Mouse (Mus musculus): Measurements from ENCODE around the gene Ccdc50.

Ccdc50 gene

DNA sequence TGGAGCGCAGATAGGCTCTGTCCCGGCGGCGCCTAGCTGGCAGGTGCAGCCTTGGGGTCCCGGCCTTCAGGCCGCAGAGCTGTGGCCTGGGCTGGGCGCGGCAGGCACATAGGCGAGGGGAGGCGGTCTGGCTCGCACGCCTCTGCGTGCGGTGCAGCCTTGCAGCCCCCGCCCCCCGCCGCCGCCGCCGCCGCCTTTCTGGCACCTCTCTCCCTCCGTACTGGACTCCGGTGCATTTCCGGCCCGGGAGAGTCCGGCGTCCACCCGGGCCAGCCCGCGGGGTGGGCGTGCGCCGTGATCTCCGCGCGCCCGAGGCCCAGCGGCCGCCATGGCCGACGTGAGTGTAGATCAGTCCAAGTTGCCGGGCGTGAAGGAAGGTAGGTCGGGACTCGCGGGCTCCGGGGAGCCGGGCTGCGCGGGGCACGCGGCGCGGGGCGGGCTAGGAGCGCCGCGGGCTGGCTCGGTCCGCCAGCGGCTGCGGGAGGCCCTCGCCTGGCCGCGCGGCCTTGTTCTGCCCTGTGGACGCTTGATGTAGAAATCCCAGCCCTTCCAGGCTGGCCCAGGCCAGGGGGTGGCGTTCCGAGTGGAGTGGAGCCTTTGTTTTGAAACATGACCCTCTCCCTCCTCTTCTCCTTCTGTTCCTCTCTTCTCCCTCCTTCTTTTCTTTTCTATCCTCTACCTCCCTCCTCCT lies at the start of gene Ccdc50:
Gene Ccdc50, plus strand, starts transcription at position 109 of the 691 bp plus-strand sequence.
- DNase-seq (ENCODE audit: low read depth in 1 of 2, low spot score in 2 of 2): peak in 1 of 2 experiments; percentile 39

DNA sequence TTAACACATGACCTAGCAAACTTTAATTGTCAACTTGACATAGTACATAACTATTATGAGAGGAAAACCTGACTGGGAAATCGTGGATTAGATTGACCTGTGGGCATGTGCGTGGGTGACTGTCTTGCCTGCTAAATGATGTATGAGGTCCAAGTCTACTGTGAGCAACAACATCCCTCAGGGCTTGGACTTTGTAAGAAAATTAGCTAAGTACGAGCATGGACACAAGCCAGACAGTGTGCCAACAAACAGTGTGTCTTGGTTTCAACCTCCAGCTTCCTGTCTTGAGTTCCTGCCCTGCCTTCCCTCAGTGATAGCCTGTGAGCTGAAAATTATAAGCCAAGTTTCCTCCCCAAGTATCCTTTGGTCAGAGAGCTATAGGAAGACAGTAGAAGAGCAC lies 41.1 kb upstream of the Ccdc50 start:
- DNase-seq (ENCODE audit: low read depth in 1 of 2, low spot score in 2 of 2): no peak

DNA sequence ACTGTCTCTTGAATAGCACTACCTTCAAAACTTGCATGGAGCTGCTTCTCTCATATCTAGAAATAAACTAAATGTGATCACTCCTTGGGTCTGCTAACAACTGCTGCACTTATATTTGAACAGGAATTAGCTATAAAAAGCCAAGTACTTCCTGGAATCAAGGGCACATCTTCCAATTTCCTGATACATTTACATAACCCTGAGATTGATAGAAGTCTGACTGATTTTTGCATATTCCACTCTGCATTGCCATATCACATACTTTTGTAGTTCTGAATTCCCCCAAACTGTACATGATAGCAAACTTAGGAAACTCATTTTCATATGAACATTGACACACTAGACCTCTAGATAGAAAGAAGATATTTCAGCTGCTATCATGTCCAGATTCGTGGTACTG lies 40.3 kb upstream of the Ccdc50 start:
- DNase-seq (ENCODE audit: low read depth in 1 of 2, low spot score in 2 of 2): no peak

DNA sequence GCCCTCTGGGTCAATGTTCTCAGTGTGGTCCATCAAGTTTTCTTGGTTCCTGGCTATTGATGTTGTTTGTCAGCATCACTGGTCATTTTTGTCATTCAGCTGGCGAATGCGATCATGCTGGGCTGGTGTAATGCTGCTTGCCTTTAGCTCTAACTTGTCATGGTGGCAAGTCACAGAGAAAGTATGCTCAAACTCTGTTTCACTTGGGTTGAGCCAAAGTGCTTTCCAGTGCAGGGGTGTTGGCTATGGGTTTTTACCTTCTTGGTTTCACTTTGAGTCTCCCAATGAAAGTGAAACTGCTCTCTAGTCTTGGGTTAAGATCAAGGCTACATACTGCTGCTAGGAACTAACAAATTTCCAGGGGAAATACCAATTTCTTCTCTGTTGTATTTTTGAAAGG lies 39.4 kb upstream of the Ccdc50 start:
- peak in 1 of 2 experiments; percentile 2 for DNase-seq (ENCODE audit: low read depth in 1 of 2, low spot score in 2 of 2)

DNA sequence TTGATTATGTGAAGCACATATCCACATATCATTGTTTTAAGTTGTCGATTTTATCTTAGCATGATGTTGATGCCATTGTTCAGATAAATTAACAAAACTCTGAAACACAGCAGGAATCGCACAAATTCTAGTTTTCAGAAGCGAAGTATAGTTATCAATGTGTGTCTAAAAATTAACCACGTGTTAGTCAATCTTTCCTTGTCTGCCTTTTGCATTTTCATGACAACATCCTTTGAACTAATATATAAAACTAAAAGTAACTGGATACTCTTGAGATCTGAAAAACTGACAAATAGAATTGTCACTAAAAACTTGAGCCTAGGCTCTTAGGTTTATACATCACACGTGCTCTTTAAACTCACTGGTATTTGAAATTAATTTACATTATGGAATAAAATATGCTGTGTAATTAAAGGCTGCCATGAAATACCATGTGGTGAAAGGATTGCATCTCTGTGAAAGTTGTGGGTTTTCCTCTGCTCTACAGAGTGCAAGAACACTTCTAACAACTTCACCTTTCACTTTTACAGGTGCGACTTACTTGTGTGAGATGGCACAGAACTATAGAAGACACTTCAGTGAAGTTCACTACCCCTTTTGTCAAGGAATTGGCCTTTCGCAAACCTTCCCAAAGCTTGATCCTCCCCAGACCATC lies 38.7 kb upstream of the Ccdc50 start:
- no peak for DNase-seq (ENCODE audit: low read depth in 1 of 2, low spot score in 2 of 2)

DNA sequence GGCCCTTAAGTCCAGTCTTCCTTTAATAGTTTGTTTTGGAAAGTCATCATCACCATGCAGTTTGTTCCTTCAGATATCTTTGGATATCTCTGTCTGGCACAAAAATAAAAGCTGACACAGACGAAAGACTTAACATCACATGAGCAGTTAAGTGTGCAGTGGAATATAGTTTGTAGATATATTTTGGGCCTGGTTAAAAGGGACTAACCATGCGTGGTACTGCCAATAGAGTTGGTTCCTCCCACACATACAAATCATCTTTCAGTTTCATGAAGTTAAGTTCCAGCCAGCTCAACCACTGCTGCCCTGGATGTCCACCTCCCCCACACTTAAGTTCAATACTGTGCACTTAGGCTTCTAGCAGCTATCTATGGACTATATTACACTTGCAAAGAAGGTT lies 34.2 kb upstream of the Ccdc50 start:
- no peak for DNase-seq (ENCODE audit: low read depth in 1 of 2, low spot score in 2 of 2)

DNA sequence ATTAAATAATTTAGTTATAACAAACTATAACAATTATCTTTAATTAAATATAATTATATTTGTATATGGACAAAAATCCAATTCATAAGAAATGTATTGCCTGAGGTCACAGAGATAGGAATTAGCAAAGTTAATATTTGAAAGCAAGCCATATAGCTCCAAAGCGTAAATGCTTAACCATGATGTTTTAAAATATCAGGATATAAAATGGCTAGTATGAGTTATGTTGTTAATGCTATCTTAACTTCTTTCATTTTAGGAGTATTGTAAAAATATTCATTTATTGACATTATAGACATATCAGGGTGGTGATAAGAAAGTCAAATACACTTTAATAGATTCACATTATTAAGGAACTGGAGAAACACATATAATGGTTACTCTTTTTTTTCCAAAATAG lies 28.6 kb upstream of the Ccdc50 start:
- DNase-seq (ENCODE audit: low read depth in 1 of 2, low spot score in 2 of 2): no peak

DNA sequence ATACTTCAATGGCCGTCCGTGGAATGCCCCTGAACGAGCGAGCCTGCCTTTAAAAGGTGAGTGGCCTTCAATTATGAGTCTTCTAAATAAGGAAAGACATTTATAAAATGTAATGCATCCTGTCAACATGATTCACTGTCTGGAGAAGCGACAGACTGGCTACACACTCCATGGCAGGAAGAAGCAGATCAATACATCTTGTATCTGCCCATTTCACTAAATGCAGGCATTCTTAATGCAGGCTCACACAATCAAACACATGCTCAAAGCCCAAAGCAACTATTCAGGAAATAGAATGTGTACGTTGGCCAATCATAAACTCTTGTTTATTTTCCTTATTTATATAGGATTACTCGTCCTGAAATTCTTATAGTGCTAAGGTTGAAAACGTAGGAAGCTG lies 18.5 kb upstream of the Ccdc50 start, which contains the start of gene Uts2b:
Gene Uts2b, minus strand, starts transcription at position 49 of the 400 bp plus-strand sequence.
- no peak for DNase-seq (ENCODE audit: low read depth in 1 of 2, low spot score in 2 of 2)

DNA sequence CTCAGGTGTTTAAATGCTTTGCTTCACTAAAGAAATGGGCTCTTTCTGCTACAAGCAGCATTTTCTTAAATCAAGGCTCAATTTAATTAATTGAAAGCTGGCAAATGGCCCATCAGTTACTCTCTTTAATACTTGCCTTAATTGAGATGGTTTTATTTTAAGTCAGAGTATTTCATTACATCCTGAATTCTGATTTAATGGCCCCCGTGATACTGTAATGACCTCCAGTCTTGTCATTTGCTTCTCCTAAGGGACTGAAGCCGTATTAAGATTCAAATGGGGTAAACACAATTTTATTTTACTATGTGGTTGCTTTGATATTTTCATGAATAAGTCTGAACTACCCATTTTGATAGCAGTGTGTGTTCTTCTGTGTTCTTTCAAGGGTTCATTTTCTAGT lies 18.0 kb upstream of the Ccdc50 start:
- no peak for DNase-seq (ENCODE audit: low read depth in 1 of 2, low spot score in 2 of 2)

DNA sequence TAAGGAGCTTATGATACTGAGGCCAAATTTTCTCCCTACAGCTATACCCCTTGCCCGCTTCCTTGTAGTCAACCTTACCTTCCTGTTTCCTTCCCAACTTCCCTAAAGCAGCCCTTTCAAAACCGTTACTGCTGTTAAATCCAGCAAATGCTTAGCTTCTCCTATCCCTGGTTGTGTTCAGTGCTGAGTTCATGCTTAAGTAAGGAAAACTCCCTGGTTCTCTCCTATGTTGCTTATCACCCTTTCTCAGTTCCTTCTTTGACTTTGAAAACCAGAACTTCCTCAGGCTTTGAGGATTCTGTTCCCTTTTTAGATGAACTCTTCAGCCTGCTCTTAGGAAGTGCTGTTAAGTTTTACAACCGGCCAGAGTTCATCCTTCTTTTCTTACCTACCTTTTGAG lies 14.5 kb upstream of the Ccdc50 start:
- peak in 1 of 2 experiments; percentile 7 for DNase-seq (ENCODE audit: low read depth in 1 of 2, low spot score in 2 of 2)

DNA sequence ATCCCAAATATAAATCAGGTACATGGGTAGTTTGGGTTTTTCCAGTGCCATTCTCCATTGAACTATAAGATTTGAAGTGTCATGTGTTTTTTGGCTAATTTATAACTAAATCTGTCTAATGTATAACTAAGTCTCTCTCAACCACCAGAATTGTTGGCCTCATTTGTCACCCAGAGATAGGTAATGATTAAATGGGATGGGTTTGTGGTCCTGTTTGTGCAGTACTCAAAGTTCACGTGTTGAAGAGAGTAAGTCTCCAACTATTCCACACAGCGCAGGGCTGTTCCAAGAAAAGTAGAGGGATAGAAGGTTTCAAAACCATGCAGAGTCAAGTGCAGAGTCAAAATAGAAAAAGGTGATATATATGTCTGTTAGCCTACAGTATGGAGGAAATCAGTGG lies 13.4 kb upstream of the Ccdc50 start:
- DNase-seq (ENCODE audit: low read depth in 1 of 2, low spot score in 2 of 2): no peak

DNA sequence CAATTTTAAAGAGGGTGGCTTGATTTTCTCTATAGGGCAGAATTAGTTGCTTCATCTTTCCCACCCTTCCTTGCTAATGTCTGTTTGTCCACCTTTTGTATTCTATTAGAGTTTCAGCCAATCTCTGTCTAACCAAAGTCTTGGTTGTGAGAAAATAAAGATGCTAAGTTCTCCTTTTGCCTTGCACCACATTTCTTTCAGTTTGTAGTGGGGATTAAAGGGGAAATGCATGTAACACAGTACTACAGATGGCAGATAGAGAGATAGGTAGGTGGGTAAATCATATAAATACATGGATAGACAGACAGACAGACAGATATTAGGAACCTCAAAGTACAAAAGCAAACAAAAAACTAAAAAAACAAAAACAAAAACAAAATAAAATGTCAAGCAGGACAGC lies 12.1 kb upstream of the Ccdc50 start:
- DNase-seq (ENCODE audit: low read depth in 1 of 2, low spot score in 2 of 2): no peak

DNA sequence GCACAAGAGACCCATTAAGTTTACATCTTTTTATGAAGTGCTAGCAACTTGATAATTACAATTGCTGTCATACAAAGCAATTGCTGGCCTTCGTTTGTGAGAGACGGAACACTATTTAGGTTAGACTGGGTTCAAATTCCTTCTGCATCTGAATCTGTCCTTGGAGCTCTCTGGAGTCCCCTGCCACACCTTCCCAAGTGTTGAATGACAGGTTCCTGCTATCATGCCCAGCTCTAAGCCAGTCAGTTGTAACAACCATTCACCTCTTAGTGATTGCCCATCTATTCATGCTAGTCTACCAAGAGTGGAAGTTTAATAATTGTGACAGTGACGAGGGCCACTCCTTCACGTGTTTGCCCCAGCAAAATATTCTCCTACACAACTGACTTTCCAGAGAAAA lies 6.5 kb upstream of the Ccdc50 start:
- no peak for DNase-seq (ENCODE audit: low read depth in 1 of 2, low spot score in 2 of 2)

DNA sequence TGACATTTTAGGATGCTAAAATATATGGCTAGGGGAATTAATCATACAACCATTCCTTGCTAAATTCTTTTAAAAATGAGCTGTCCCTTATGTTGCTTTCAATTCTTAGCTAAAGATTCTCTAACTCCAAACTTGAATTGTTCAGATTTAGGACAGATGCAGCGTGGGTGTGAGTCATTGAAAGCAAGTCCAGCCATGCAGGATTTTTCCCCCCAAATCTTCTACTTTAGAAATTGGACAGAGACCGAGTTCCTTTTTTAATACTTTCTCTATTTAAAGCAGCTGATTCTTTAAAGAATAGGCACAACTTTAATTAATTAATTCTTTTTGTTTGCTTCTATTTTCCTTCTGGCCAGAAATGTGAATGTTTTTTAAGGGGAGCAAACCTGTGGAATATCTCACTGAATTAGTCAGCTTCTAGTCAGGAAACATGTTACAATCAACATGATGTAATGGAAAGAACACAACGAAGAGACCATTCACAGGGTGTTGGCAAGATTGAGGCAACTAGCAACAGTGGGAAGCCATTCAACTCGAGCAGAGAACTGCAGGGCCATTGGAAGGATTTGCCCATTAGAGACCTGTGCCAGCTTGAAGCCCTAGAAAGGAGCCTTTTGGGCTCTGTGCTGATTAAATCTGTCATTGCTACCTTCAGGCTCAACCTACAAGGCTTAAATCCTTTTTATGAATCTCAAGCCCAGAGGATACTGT lies 3.6 kb upstream of the Ccdc50 start:
- DNase-seq (ENCODE audit: low read depth in 1 of 2, low spot score in 2 of 2): no peak

DNA sequence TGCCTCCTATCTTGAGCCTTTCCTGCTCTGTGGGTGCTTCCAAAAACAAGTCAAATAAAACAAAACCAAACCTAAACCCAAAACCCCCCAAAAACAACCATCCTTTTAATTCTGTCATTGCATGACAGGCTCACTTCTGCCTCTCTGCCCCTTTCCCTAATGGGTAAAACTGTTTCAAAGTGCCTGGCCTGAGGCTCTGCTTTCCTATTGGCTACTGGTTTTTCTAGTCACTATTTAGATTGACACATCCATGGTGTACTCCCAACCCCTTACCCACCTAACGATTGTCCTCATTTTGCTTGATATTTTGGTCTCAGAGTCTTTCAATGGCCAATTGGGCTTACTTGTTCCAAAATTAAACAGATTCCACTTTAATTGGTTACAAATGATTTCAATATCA lies 3.0 kb upstream of the Ccdc50 start:
- DNase-seq (ENCODE audit: low read depth in 1 of 2, low spot score in 2 of 2): no peak

DNA sequence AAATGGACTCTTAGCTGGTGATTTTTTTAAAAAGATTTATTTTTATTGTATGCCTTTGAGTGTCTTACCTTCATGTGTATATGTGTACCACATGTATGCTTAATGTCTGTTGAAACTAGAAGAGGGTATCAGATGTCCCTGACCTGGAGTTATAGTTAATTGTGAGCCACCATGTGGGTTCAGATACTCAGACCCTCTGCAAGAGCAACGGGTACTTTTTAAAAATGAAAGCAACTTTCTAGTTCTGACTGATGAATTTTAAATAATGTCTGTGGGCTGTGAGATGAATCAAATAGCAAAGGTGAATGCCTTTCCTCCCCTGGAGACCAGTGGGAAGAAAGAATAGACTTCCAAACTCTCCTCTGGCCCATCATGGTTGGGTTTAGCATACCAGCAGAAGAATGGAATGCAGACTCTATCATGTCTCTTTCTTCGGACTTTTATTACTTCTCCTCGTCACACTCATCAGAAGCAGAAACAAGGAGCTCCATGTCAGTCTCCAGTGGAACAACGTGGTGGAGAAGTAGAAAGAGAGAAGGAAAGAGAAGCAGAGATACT lies 1.7 kb upstream of the Ccdc50 start:
- DNase-seq (ENCODE audit: low read depth in 1 of 2, low spot score in 2 of 2): no peak

DNA sequence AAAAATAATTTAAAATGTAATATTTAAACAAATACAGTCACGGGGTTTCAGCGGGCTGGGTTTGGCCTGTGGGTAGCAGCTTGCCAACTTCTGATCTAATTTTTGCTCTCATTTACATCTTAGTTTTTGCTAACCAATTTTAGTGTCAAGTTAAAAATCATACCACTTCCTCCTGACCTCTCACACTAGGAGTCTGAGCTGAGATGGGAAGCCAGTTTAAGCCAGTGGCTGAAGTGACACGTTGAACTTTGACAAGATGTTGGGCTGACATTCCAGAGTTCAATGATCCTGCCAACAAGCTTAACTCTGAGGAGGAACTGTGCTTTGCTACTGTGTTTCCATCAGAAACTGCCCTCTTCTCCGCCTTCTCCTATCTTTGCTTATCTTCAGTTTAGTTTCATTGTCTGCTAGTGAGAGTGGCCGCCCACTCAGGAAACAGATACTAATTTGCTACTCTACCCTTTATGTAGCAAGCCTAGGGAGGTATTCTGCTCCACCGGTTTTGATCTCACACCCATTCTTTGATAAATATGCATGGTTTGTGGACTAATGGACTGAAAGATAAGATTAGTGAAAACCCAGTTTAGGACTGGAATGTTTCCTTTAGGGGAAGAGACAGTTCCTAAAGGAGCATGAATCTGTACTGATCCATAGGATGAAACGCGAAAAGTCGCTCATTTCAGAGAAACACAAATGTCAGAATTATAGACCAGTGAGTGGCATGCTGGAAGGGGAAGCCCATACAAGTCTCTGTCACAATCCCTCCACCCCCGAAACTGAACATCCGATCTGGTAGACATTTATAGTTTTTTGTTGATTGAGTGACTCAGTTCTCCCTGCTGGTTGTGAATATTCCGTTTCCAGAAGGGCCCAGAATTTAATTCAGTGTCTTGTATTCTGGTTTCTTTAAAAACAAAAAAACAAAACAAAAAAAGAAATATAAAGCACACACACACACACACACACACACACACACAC lies 746 bp upstream of the Ccdc50 start:
- DNase-seq (ENCODE audit: low read depth in 1 of 2, low spot score in 2 of 2): peak in 1 of 2 experiments; percentile 13

DNA sequence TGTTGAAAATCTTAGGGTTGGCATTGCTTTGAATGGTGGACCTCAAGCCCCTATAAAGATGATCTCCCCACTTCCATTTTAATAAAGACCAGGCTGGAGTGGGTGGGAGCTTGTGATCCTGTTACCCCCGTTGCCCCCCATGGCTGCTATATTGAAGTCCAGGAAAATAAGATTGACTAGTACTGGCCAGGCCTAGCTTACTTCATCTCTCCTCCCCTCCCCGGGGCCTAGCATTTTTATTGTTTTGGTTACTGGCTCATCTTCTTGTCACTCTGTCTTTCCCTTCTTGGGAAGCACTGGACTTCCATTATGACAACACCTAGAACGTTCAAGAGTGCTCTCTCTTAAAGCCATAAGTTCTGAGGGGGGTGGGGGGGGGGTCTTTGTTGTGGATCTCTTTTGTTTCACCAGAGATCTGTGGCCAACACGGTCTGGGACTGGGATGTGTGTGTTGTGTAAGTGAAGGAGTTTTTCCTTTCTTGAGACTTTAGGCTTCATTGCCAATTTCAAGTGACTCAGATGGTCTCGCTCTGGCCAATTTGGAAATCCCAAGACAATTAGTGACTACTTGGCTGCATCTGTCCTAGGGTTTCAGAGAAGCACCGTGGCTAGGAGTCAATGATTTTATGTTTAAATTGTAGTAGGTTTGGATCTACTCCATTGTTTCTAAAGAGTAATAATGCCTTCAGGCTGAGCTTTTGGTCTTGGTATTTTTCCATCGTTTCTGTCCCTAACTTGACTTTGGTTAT lies 1.0 kb downstream of the Ccdc50 start:
- no peak for DNase-seq (ENCODE audit: low read depth in 1 of 2, low spot score in 2 of 2)

DNA sequence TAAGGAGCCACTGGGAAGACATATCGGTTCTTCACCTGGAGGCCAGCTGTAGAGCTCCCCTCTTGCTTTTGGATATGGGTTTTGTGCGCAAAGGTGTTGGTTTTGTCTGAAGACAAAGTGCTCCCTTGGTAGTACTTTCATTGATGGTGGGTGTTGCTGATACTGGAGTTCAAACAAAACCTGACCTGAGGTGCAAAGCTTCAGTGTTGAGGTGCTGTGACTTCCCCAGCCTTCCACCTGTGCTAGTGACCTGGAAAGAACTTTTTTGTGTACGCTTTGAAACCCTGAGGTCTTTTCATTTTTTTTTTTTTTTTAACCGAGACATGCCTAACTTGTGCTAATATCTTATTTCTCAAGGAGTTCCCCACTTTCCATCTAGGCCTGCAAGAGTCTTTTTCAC lies 1.6 kb downstream of the Ccdc50 start:
- no peak for DNase-seq (ENCODE audit: low read depth in 1 of 2, low spot score in 2 of 2)

DNA sequence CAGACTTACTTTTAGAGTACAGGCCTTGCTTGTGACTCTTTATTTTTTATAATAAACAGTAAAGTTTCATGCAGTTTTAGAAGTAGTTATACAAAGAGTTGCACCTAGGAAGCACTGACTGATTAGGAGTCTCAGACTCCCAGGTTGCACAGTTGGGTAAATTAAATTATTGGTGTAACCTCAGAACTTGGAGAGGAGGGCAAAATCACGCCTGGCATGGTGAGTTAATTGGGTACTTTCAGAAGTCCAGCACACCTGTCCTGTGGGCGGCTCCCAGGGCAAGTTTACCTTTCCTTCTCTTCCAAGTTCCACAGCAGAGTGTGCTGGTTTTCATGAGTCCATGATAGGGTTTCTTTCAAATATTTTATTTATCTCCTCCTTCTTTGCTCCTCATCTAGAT lies 3.2 kb downstream of the Ccdc50 start:
- DNase-seq (ENCODE audit: low read depth in 1 of 2, low spot score in 2 of 2): no peak
